Mouse (Mus musculus) CH12F3 (cell line): Measurements from ENCODE around the gene Stc2.

Experiments used
- in situ Hi-C: fragments of 300-500 bp; cut with MboI; formaldehyde crosslinking; loops from 2 replicates; pipeline ENCODE4 v1.14.3; 2020; ENCODE audit warnings: low sequenced_read_pairs

Stc2 gene

GRCm38 (mm10) chr11:31369648-31370286 is at the start of gene Stc2:
Gene Stc2, minus strand, starts transcription at chr11:31370074.
- in situ Hi-C loops = no loop called here

- in situ Hi-C loops = no loop called here
Measured at GRCm38 (mm10) chr11:31417071-31417470, 47.2 kb upstream of the Stc2 start.

- in situ Hi-C loops = no loop called here
Measured at GRCm38 (mm10) chr11:31412376-31412775, 42.5 kb upstream of the Stc2 start.

- in situ Hi-C loops = no loop called here
Measured at GRCm38 (mm10) chr11:31406736-31407135, 36.9 kb upstream of the Stc2 start.

- in situ Hi-C loops = no loop called here
Measured at GRCm38 (mm10) chr11:31403080-31403479, 33.2 kb upstream of the Stc2 start.

GRCm38 (mm10) chr11:31398604-31399003 is 28.7 kb upstream of the Stc2 start:
- in situ Hi-C loops = no loop called here

- in situ Hi-C loops = no loop called here
Measured at GRCm38 (mm10) chr11:31396638-31397417, 27.0 kb upstream of the Stc2 start.

GRCm38 (mm10) chr11:31394026-31394425 is 24.2 kb upstream of the Stc2 start:
- in situ Hi-C loops = no loop called here

GRCm38 (mm10) chr11:31392340-31392739 is 22.5 kb upstream of the Stc2 start:
- in situ Hi-C loops = no loop called here

GRCm38 (mm10) chr11:31388890-31389289 is 19.0 kb upstream of the Stc2 start:
- in situ Hi-C loops = no loop called here

GRCm38 (mm10) chr11:31387526-31387925 is 17.7 kb upstream of the Stc2 start:
- in situ Hi-C loops = no loop called here

- in situ Hi-C loops = no loop called here
Measured at GRCm38 (mm10) chr11:31386571-31386970, 16.7 kb upstream of the Stc2 start.

- in situ Hi-C loops = no loop called here
Measured at GRCm38 (mm10) chr11:31383968-31384367, 14.1 kb upstream of the Stc2 start.

GRCm38 (mm10) chr11:31382145-31382544 is 12.3 kb upstream of the Stc2 start:
- in situ Hi-C loops = no loop called here

- in situ Hi-C loops = no loop called here
Measured at GRCm38 (mm10) chr11:31373438-31373837, 3.6 kb upstream of the Stc2 start.

GRCm38 (mm10) chr11:31372206-31372605 is 2.3 kb upstream of the Stc2 start:
- in situ Hi-C loops = no loop called here

- in situ Hi-C loops = no loop called here
Measured at GRCm38 (mm10) chr11:31371256-31371838, 1.5 kb upstream of the Stc2 start.

GRCm38 (mm10) chr11:31370436-31371230 is 759 bp upstream of the Stc2 start:
- in situ Hi-C loops = no loop called here

- in situ Hi-C loops = no loop called here
Measured at GRCm38 (mm10) chr11:31368965-31369647, 768 bp downstream of the Stc2 start.

- in situ Hi-C loops = no loop called here
Measured at GRCm38 (mm10) chr11:31368252-31368964, 1.5 kb downstream of the Stc2 start.
